Mouse (Mus musculus) bone marrow macrophage, adult 2 months (primary cell): ENCODE measurements around the gene Abhd6. TPM values are rescaled to one million over a fixed set of nuclear protein-coding genes. Genes with fewer than 3 reads are reported as not detected.

ENCODE experiments used
- H3K27ac ChIP-seq: 2 replicates; pipeline ENCODE4 v1.5.1; 2012; ENCODE audit warnings: low read depth, low read length; ENCODE audit not compliant: insufficient read depth
- H3K4me1 ChIP-seq: 2 replicates; pipeline ENCODE4 v1.6.1; 2012; ENCODE audit warnings: low read length; ENCODE audit not compliant: control insufficient read depth, insufficient read depth
- H3K4me3 ChIP-seq: 2 replicates; pipeline ENCODE4 v1.5.1; 2012; ENCODE audit warnings: mild to moderate bottlenecking, low read length, moderate library complexity; ENCODE audit not compliant: insufficient read depth
- CTCF ChIP-seq: IDR thresholded peaks from 2 replicates; pipeline ENCODE4 v1.5.1; 2012; ENCODE audit warnings: low read depth, mild to moderate bottlenecking, low read length, moderate library complexity
- POLR2A ChIP-seq: IDR thresholded peaks from 2 replicates; pipeline ENCODE4 v1.6.1; 2012; ENCODE audit warnings: mild to moderate bottlenecking, low read depth, low read length, borderline replicate concordance
- polyA plus RNA-seq: library from polyadenylated mRNA; stranded (reverse); fragments of >200 nt; gene quantifications from 2 replicates; pipeline ENCODE4 v1.2.4, GENCODE M21; 2012; ENCODE audit not compliant: missing spikeins, insufficient read depth, insufficient read length

Abhd6 gene
- polyA plus RNA-seq, 1 experiment = 0.54 TPM

GRCm38 (mm10) chr14:8038791-8039448 is 36.2 kb downstream of the Abhd6 start:
- peaks cover 3% of the 10 kb centered on the region; the same call in 1 of the 2 replicates for H3K4me1 ChIP-seq
- no peak for TF ChIP-seq POLR2A
- no peak for TF ChIP-seq CTCF
- H3K27ac ChIP-seq = no peak overlapping the region
- no peak overlapping the region for H3K4me3 ChIP-seq

DNA sequence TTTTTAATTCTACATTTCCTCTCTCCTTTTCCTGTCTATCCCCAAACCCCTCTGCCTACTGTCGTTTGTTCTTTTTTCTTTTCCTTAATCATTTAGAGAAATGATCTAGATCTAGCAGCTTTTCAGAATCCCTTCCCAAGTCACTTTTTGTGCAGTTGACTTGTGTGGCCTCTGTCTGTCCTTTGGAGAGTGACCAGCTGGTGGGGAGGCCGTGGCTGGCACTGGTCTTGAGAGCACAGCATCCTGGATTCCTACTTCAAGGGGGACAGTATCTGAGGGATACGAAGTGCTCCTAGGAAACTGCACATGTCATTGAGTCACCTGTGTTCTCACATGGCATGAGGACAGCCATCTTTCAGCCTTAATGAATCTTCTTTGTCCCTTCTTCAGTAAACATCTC is 37.5 kb downstream of the Abhd6 start:
- no peak for TF ChIP-seq CTCF
- TF ChIP-seq POLR2A = no peak
- Histone ChIP-seq H3K27ac (no peak overlapping the region), H3K4me1 (peaks cover 3% of the 10 kb centered on the region; the same call in 1 of the 2 replicates), H3K4me3 (no peak overlapping the region)

DNA sequence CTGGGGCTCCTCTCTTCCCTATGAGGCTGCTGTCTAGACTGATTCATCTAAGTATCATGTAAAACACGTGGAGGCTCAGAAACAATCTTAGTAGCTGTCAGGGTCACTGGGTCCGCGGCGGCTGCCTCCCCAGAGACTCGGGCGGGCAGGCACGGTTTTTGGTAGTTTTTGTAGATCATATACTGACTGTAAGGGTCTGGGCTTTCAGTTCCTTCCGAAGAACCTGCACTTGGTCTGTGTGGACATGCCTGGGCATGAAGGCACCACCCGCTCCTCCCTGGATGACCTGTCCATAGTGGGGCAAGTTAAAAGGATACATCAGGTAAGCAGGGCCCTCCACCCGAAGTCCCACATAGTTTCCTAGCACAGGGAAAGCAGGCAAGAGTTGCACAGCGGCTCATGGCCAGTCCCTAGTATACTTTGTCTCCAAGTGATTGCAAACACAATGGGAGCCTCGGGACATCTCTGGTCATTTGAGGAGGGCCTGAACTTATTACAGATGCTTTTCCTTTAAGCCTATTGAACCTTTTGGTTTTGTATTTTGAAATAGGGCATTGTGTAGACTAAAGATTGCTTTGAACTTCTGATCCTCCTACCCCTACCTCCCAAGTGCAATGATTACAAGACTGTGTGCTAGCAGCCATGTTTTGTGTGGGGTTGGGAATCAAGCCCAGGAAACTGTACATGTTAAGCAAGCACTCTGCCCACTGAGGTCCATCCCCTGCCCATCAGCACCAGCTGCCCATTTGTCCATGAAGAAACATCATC is 38.4 kb downstream of the Abhd6 start:
- no peak overlapping the region for H3K27ac ChIP-seq
- H3K4me3 ChIP-seq = no peak overlapping the region
- TF ChIP-seq POLR2A (no peak), CTCF (no peak)
- peaks cover 3% of the 10 kb centered on the region; the same call in 1 of the 2 replicates for H3K4me1 ChIP-seq

DNA sequence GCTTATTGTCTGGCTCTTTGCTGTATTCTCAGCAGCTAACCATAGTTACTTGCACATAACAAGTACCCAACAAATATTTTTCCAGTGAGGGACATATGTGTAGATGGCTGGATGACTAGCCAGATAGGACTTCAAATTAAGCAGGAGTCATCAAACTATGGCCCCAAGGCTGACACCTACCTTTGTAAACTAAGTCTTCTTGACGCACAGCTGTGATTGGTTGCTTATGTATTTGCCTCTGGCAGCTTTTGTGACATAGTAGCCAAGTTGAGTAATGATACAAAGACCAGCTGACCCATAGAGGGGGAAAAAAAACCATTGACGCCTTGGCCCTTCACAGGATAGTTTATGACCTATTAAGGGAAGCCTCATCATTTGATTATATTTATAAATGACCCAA is 39.4 kb downstream of the Abhd6 start:
- no peak overlapping the region for H3K27ac ChIP-seq
- H3K4me3 ChIP-seq = no peak overlapping the region
- TF ChIP-seq POLR2A = no peak
- TF ChIP-seq CTCF = no peak
- H3K4me1 ChIP-seq = peaks cover 3% of the 10 kb centered on the region; the same call in 1 of the 2 replicates

- Histone ChIP-seq H3K27ac (no peak overlapping the region), H3K4me1 (peaks cover 3% of the 10 kb centered on the region; the same call in 1 of the 2 replicates), H3K4me3 (no peak overlapping the region)
- TF ChIP-seq CTCF = no peak
- TF ChIP-seq POLR2A = no peak
Observed at GRCm38 (mm10) chr14:8042577-8042976, 39.9 kb downstream of the Abhd6 start.

DNA sequence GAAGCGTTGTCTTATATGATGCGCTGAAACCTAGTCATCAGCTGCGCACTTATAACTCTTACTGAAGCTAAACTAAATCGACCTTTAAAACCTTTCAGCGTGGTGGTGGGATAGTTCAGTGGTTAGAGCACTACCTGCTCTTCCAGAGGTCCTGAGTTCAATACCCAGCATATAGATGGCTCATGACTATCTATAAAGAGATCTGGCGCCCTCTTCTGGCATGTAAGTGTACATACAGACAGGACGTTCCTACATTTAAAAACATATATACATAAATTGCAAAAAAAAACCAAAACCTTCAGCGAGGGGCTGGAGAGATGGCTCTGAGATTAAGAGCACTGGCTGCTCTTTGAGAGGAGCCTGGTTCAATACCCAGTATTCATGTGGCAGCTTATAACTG is 41.6 kb downstream of the Abhd6 start:
- Histone ChIP-seq H3K27ac (no peak overlapping the region), H3K4me1 (peaks cover 4% of the 10 kb centered on the region; the same call in 1 of the 2 replicates), H3K4me3 (no peak overlapping the region)
- TF ChIP-seq POLR2A = no peak
- no peak for TF ChIP-seq CTCF

DNA sequence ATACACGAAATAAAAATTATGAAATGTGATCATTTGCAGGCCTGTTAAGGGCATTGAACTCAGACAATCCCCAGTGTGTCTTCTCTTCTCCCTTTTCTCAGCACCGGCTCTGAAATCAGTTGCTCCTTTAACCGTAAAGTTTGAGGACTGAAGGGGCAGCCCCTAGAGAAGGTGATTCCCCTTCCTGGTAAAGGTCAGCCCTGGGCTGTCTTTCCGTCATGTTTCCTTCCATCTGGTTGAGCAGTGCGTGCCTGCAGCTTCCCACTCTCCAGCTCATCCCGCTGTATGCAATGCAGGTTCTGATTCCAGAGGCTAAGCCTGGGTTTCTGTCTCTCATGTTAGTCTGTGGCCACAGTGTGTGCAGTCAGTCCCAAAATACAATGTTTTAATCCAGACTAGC is 42.1 kb downstream of the Abhd6 start:
- TF ChIP-seq POLR2A (no peak), CTCF (no peak)

GRCm38 (mm10) chr14:8045187-8045846 is 42.6 kb downstream of the Abhd6 start:
- TF ChIP-seq CTCF (no peak), POLR2A (no peak)
- H3K4me1 ChIP-seq = peaks cover 12% of the 10 kb centered on the region
- H3K4me3 ChIP-seq = no peak overlapping the region
- H3K27ac ChIP-seq = no peak overlapping the region

More for the DNA sequence above, 42.1 kb downstream of the Abhd6 start:
- H3K27ac ChIP-seq = no peak overlapping the region
- no peak overlapping the region for H3K4me3 ChIP-seq
- peaks cover 8% of the 10 kb centered on the region for H3K4me1 ChIP-seq

DNA sequence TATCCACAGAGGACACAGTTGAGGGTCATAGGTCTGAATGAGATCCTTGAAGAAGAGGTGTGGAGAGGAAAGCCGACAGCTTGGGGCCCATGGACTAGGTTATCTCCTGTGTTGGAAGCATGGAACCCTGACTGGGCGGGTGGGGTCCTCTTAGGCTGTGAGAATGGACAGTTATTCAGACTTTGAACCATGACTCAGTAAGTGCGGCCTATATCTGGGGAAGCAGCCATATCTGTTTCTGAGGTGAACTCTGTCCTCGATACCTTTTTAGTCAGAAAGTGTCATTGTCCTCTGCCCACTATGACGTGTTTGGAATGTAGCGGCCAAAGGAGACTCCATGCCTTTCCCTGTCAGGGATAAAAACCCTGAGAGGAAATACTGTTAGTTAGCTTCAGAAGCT is 44.1 kb downstream of the Abhd6 start:
- H3K27ac ChIP-seq = no peak overlapping the region
- H3K4me3 ChIP-seq = no peak overlapping the region
- H3K4me1 ChIP-seq = peaks cover 9% of the 10 kb centered on the region
- TF ChIP-seq CTCF = no peak
- TF ChIP-seq POLR2A = no peak

DNA sequence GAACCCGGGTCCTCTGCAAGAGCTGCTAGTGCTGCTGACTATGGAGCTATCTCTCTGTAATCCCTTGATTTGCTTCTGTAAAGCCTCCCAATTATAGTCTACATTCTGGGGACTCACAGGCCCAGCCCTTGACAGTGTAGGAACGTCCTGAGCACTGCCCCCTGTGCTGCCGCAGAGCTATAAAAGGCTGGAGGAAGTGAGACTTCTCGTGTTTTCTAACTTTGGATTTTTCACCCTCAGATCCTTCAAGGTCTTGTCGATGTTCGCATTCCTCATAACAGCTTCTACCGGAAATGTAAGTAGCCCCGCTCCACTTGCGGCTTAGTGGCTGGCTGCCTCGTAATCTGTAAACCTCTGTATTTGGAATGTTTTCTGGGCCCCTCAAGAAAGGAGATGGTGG is 46.6 kb downstream of the Abhd6 start:
- Histone ChIP-seq H3K27ac (no peak overlapping the region), H3K4me1 (peaks cover 9% of the 10 kb centered on the region), H3K4me3 (no peak overlapping the region)
- TF ChIP-seq CTCF (no peak), POLR2A (no peak)
